Mouse (Mus musculus) layer of hippocampus, postnatal 25 days (tissue): ENCODE measurements at regions not wholly inside any gene's neighbourhood (a gene's known extent, or its start where the extent isn't known, plus 50 kb on each side); places are given as distances from the start of the nearest gene placed in this dataset.
"Not testable (repeated sequence)": the region's sequence is repeated elsewhere in the genome, so short reads cannot be mapped to it uniquely, and the experiment has no call there.

Experiments used
- DNase-seq, 2 experiments: peaks; one replicate each; pipeline ENCODE4 v3.0.0; 2022; ENCODE audit warnings: mixed read lengths in 2 of 2, low spot score in 1 of 2; ENCODE audit errors: extremely low spot score in 1 of 2

DNA sequence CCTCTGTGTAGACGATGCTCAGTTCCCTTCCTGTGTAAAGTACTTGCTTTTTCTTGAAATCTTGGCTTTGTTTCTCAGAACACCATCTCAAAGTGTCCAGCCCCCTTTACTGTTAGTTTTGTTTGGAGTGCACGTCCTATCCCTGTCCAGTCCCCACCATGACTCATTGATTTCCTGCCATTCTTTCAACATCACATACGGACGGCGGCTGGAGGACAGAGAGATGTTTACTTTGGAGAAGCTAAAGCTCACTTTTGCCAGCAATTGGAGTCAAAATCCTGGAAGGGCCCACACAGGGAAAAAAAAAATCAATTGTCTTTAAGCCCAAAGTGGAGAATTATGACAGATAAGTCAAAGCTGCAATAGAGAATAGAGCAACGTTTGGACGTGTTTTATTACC, 51.8 kb downstream of the Gm5426 start:
- DNase-seq = no peak

- DNase-seq = no peak
Measured at GRCm38 (mm10) chr10:96190168-96190987, 54.0 kb downstream of the Gm5426 start.

GRCm38 (mm10) chr10:96200932-96201641, 64.7 kb downstream of the Gm5426 start:
- DNase-seq = no peak

DNA sequence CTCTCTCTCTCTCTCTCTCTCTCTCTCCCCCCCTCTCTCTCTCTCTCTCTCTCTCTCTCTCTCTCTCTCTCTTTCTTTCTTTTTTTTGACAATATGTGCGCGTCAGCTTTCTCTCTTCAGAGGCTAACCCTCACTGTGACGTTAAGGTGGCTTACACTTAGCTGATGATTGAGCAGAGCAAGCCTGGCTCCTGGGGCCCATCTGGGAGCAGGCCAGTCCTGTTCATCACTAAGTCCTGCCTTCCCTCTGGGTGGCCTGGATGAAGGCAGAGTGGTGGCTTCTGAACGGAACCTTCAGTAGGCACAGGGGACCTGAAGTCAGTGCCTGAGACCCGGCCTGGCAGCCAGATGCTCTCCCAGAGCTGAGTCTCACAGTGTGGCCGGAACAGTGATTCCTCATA, 65.5 kb downstream of the Gm5426 start:
- DNase-seq = no peak

DNA sequence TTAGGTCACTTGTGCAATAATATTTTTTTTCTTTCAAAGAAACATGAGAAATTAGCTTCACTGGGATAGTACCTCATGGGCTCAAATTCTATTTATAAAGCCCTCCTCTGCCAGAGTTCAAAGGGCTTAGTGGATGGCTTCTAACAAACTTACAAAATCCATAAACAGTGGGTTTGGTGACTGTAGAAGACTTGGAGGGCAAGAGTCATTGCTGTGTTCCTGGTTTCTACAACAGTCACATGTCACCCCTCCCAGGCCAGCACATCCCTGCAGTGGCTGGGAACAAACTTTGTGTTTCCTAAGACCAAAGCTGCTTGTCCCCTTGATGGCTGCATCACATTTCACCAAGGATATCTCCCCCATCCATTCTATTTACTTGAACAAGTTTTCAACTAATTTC, 66.5 kb downstream of the Gm5426 start:
- no peak for DNase-seq

DNA sequence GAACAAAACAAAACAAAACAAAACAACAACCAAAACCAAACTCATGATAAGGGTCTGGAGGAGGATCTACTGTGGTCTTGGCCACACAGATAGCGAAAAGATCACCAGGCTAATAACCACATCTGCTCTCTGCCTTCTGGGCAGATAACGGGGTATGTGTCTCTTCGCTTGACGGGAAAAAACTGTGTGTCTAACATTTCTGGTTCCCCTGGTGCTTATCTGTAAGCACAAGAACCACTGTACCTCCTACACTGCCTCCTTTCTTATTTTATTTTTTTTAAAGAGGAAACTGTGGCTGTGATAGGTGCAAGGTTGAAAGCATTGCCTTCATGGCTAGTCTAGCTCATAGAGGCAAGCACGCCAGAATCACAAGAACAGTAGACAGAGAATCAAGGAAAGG, 67.8 kb downstream of the Gm5426 start:
- DNase-seq = no peak

- DNase-seq = no peak
Measured at GRCm38 (mm10) chr10:96209171-96209570, 72.8 kb downstream of the Gm5426 start.

- no peak for DNase-seq
Measured at GRCm38 (mm10) chr10:96211189-96211588, 74.8 kb downstream of the Gm5426 start.

GRCm38 (mm10) chr10:96213876-96214275, 77.5 kb downstream of the Gm5426 start:
- DNase-seq = peak; percentile 70 to 97

DNA sequence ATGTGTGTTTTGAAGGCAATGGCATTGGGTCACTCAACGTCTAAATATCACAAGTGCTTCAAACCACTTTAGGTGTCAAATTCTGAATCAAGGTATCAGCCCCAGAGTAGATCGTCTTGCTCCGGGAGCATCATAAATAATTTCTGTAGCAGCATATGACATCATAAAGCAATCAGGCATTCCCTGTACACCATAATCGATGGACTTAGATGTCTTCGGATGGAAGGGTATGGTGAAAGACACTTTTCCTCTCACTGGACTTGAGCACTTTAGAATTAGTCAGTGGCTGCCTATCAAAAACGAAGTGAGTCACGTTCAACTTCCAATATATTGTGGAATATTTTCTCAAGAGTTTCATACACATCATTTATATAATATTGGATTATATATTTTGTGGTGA, 77.9 kb downstream of the Gm5426 start:
- DNase-seq = no peak

- peak in 1 of 2 experiments; percentile 15 for DNase-seq
Measured at GRCm38 (mm10) chr10:96214946-96215345, 78.5 kb downstream of the Gm5426 start.

- DNase-seq = no peak
Measured at GRCm38 (mm10) chr10:96220731-96221130, 84.3 kb downstream of the Gm5426 start.

- DNase-seq = peak in 1 of 2 experiments; percentile 5
Measured at GRCm38 (mm10) chr10:96230391-96230790, 94.0 kb downstream of the Gm5426 start.

- no peak for DNase-seq
Measured at GRCm38 (mm10) chr10:96231309-96231708, 94.9 kb downstream of the Gm5426 start.

- DNase-seq = no peak
Measured at GRCm38 (mm10) chr10:96232889-96233288, 96.5 kb downstream of the Gm5426 start.

DNA sequence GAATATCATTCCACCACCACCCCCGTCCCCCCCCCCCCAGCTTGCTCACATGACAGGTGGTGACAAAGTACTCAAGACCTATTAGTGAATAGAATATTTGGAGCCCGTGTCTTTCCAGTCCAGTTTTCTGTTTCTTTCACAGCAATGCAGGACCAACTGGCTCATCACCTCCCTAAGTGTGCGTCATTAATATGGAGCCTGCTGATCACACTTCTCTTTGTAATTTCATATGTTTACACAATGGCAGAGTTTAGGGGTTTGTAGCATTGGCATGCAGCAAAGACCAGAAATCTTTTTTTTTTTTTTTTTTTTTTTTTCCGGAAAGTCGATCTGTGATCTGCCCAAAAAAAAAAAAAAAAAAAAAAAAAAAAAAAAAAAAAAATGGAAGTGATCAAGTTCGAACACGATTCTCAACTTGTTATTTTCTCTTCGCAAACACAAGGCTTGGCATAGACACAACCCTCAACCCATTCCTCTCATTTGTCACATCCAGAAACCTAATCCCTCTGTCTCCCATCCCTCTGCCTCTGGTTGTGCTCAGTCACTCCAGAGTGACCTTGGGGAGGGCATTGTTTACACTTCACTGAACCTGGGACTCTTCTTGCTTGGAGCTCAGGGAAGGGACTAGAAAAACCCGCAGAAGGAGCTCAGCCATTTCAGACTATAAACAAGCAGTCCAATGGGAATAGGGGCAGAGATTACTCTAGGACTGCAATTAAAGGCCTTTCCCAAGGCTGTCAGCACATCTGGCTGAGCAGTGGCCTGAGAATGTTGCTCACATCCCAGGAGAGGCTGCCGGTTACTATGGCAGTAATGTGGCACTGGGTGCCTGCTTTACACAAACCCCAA, 98.4 kb downstream of the Gm5426 start:
- no peak for DNase-seq

DNA sequence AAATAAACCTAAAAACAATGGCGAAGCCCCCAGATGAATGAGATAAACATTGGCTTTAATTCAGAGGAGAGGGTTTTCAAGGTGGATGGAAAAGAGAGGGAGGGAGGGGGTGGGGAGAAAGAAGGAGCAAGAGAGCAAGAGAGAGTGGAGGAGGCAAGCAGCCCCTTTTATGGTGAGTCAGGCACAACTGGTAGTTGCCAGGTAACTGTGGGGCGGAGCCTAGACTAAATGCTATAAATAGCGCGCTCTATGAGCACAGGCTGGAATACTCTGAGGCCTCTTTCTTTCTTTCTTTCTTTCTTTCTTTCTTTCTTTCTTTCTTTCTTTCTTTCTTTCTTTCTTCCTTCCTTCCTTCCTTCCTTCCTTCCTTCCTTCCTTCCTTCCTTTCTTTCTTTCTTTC, 99.6 kb downstream of the Gm5426 start:
- not testable (repeated sequence) for DNase-seq

GRCm38 (mm10) chr10:96236777-96237373, 100.5 kb downstream of the Gm5426 start:
- DNase-seq = no peak

DNA sequence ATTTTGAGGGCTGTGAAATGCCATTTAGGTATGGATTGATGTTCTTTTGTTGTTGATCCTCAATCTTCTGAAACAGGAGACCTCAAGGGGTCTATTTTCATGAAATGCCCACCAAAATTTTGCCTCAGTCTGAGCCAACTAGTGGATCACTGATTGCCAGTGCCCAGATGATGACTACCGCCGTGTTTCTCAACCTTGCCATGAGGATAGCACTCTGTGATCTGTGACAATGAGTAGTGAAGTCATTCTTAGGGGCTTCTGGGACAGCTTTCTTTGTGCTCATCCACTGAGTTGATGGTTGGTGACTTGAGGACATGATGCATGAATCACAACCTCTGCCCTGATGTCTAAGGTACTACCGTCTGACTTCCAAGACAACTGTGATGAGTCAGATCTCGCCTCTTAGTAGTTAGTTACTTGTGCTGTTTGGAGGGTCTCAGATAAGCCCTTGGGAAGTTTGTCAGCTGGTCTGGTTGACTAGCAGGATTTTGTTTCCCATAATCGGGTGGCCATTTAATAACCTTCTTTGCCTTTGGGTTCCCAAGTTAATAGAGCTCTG, 101.2 kb downstream of the Gm5426 start:
- DNase-seq = no peak

- DNase-seq = no peak
Measured at GRCm38 (mm10) chr10:96238251-96238650, 101.8 kb downstream of the Gm5426 start.
